Mouse (Mus musculus): ENCODE measurements at regions not wholly inside any gene's neighbourhood (a gene's known extent, or its start where the extent isn't known, plus 50 kb on each side); places are given as distances from the start of the nearest gene placed in this dataset.

DNA sequence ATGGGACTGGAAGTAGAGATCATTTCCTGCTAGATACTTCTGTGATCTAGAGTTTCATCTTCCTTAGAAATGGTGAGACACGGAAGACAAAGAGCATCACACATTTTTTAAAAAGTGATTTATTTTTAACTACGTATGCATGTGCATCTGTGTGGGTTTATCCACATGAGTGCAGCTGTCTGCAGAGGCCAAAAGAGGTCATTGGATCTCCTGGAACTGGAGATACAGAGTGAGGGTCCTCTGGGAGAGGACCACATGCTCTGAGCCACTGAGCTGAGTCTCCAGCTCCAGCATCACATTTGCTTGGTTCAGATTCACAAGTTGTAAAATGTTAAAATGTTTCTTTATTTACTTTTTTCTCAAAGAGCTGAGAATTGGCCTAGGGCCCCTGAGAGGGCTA lies 166.1 kb downstream of the Gas1 start:
- intact Hi-C loops (cut with DNase I) = no loop called here
- no peak for DNase-seq

DNA sequence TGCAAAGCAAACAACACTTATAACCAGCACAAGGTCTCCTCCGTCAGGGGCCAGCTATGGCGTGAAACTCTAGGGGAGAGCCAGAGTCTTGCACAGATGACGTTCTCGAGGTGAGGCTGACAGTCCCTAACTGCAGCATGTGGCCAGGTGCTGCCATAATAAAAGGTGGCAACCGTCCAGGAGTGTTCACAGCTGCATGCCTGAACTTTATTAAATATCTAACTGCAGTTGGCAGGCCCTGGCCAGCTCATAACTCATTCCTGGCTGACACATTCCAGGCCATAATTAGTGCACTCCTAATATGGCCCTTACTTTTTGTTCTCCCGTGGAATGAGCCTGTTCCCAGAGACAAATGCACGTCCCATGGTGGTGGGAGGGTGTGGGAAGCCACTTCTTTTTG lies 169.6 kb downstream of the Gas1 start:
- no peak for DNase-seq
- intact Hi-C loops (cut with DNase I) = no loop called here

DNA sequence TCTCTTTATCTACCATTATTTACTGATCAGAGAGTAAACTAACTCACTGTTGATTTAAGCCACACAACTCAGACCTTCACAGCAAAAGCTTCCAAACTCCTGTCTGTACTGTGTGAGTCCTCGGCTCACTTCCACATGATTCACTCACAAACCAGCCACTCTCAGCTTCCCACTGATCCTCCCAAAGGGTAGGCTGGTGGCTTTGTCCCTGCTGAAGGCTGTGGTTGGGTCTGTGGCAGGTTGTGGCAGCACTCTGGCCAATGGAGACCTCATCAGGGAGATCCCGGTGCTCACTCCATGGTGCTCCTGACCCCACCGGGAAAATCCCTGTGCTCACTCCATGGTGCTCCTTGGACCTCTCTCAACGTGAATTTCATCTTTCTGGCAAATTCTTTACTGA lies 170.1 kb downstream of the Gas1 start:
- intact Hi-C loops (cut with DNase I) = no loop called here
- no peak for DNase-seq

DNA sequence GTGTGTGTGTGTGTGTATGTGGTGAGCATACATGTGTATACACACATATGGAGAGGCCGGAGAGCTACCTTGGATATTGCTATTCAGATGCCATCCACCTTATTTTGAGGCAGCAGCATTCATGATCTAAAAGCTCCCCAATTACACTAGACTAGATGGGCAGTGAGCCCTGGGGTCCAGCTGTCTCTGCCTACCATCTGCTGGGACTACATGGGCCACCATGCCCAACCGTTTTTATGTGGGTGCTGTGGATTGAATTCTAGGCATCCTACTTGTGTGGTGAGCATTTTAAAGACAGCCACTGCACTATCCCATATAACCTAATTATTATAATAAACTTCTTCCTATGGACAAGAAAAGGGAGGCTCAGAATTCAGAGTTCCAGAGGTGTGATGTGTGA lies 172.6 kb downstream of the Gas1 start:
- intact Hi-C loops (cut with DNase I) = no loop called here
- DNase-seq = no peak

DNA sequence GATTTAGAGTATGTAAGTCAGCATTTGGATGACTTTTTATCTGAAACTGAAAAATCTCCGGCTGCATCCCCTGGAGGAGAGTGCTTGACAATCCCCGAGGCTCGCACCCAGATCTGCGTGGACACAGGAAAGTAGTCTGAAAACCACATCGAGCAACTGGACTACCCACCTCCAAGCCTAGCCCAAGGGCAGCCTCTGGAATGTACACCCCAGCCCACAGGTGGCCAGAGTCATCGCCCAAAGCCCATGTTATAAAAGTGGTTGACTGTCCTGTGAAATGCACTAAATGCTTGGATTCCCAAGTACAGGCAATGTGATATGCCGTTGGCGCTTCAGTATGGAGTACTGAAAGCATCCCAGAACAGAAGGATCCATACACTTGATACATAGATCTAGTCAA lies 175.1 kb downstream of the Gas1 start:
- intact Hi-C loops (cut with DNase I) = no loop called here

DNA sequence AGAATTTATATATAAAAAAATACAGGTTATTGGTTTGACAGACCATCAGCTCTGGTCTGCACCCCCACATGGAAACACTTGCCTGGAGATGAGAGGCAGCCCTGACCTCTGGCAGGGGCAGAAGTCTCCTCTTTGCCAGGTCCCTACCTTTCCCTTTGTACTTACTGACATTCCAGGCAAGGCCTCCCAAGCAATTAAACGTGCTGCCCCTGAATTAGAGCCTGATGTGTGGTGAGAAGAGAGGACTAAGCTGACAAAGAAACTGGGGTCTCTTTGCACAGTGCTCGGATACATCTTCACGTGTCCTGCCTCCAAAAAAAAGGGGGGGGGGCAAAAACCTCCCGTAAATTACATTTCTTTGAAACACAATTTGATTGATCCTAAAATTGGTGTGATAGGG lies 175.5 kb downstream of the Gas1 start:
- intact Hi-C loops (cut with DNase I) = no loop called here
- no peak for DNase-seq

More for the DNA sequence above, 175.1 kb downstream of the Gas1 start:
- no peak for DNase-seq

DNA sequence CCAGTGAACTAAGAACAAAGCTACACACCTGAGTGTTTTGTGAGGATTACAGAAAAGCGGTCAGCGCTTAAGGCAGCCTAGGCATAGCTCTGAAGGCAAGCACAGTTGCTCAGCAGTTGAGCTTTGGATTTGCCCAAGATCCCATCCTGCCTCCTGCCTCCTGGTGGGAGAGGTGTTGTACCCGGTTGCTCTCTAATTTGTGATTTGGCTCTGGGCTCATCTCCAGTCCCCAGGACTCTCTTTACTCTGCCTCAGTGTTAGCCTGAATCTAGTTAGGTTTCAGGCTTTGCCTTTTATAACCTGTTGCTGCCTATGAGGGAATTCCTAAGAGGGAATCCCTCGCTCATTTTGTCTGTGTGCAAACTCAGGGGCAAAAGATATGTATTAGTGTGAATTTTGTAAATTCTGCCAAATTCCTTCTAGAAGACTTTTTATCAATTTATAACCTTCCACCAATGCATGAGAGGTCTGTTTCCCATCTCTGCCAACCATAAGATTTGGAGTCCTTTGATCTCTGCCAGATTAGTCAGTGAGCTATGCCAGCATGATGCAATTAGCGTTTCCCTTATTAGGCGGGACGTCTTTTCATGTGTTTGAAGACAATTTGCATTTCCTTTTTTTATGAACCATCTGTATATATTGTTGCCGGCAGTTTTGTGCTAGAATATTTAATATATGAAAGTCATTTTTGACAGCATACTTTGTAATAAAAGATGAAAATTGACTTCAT lies 176.4 kb downstream of the Gas1 start:
- intact Hi-C loops (cut with DNase I) = no loop called here
- DNase-seq = peak; percentile 30

DNA sequence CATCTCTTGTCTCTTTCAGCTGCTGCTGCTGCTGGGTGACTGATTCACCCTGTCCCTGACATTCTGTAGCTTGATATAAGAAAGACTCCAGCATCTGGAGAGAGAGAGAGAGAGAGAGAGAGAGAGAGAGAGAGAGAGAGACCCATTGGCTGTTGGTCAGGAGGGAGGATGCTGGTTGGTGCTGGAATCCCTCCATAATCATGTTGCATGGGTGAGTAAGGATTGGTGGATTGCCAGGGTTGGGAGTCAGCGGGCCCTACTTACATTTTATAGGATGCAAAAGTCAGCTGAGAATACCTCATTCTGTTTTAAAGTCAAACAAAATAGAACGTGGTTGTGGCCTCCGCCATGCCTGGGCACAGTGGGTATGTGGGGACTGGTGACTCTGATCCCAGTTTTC lies 174.5 kb upstream of the Tut7 start:
- intact Hi-C loops (cut with DNase I) = no loop called here
- peak; percentile 14 for DNase-seq

DNA sequence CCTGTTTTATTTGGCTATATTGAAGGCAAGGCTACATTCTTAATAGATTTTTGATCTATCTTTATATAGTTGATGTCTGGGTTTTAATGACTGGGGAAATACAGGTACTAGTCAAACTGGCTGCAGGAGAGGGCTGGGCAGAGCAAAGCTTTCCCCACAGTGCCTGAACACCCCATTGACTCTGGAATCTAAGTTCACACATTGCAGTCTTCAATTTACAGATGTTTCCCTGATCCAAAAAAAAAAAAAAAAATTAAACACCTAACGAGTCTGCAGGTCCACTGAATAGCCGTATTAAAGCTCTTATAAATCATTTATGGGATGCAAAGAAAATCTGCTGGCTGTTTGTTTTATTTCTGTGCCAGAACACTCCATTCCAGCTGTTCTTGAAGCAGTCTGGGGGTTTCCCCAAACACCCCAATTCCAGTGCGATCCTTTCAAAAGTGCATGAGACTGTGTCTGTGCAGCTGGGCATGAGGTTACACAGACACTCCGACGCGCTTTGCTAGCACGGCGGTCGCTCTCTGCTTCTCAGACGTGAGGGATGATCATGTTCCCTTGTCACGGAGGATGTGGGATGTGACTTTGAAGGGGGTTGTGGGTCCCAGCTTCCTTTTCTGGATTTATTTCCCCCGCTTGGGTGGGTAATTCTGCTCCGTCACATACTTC lies 173.3 kb upstream of the Tut7 start:
- intact Hi-C loops (cut with DNase I) = no loop called here
- DNase-seq = no peak

DNA sequence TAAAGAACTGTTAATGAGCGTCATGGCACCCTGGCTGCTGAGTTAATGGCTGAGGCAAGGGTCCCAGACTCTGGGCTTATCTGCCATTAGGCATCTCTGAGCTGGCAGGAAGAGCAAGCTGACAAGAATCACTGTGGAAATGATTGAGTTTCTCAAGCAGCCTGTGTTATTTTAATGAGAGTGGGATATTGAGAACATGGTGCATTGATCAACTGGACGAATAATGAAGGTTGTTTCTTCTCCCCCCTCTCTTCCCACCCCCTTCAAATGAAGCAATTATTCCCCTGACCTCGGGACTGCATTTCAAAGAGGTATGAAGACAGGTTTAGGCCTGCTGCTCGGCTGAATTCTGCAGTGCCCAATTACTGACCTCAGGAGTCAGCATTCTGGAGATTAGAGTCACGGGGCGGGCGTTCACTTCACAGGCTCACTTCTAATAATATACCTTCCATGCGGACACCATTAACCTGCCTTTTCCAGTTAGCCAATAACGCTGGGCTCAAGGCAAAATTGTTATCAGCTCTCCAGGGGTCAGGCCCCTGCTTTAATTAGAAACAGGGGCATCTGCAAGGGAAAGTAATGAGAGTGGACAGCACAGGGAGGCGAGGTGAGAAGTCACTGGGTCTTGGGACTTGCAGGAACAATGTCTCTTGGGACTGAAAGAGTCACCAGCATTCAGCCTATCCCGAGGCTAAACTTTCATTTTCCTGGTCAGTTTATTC lies 170.0 kb upstream of the Tut7 start:
- intact Hi-C loops (cut with DNase I) = no loop called here
- DNase-seq = no peak

DNA sequence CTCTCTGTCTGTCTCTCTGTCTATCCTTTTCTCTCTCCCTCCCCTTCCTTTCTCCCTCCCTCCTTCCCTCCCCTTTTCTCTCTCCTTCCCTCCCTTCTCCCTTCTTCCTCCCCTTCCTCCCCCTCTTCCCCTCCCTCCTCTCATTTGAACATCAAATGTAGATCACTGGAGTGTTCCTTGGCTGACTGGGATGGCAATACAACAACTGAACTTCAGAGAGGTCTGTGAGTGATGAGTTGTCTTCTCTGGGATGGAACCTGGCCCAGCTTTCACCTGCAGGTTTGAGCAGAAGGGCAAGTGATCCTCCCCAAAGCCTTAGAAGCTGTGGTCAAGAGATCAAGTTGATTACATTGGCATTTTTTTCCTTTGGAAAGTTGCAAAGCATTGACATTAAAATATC lies 169.4 kb upstream of the Tut7 start:
- no peak for DNase-seq
- intact Hi-C loops (cut with DNase I) = no loop called here

DNA sequence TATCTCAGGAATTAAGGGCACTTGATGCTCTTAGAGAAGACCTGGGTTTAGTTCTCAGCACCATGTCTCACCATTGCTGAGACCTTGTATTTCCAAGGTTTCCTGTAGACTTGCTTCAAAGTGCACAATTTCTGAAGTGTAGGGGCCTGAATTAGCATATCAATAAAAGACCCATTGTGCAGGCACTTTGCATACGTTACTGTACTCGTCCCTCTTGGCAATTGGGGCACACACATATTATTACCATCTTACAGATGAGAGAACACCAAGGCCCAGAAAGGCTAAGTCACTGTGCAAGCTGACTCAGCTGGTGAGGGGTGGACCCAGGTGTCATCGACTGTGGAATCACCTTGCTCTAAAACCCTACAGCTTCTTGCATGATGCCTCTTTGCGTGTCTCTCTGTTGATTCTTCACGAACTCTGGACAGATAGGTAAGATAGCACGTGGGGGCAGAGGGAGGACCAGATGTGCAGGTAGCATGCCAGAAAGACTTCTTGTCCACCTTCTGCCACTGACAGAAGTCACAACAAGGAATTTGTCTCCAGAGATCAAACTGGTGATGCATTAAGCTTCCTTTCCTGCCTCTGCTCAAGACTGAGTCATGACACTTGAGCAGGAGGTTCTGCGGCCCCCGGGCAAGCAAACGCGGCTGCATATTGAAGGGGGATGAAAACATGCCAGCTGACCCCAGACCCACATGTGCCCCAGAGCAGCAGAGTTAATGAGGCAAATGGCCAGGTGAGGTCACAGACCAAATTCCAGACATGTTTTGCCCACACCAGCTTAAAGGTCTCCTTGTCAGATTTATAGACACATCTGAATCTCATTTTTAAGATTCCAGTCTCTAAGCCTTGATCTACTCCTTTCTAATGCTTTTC lies 167.7 kb upstream of the Tut7 start:
- DNase-seq = no peak
- intact Hi-C loops (cut with DNase I) = no loop called here

DNA sequence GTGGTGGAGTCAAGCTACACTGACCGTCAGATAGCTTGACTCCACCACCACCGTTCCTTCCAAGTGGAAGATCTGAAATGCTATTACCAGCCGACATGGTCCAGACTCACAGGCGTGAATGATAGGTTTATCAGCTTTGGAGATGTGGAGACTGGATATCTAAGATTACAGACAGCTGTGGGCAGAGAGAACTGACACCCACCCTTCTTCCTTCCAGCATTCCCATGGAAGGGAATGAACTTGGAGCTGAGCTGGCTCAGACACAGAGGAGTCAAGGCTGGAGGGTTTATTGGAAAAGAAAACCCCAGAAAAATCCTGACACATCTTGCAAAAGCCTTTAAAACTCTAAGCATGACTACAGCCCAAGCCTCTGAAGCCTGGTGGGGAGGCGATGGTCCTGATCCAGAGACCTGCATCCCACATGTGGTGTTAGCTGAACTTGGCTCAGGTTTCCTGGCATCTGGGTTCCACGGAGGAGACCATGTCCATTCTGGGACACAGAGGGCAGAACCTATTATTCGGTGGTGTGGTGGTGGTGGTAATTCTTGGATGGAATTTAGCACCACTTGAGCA lies 165.5 kb upstream of the Tut7 start:
- intact Hi-C loops (cut with DNase I) = no loop called here
- no peak for DNase-seq

DNA sequence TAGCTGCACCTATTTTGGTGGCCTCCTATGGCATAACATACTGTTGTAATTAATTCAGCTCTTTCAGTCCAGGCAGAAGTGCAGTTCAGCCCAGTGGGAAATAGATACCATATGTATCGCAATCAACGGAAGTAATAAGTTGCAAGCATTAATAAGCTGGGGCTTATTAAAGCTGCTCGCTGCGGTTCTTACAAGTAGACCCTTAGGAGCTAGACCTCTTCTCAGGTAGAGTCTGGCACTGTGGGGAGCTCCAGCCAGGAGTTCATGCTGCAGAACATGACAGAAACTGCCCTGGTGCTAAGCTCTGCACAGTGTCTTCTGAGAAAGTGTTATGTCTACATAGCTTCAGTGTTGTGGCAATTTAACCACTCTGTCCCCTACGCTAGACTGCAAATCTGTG lies 153.5 kb upstream of the Tut7 start:
- intact Hi-C loops (cut with DNase I) = loop anchor here (10.0 kb wide), 1 partner anchor 488 kb away; no protein-coding TSS in a partner anchor
- DNase-seq = no peak

DNA sequence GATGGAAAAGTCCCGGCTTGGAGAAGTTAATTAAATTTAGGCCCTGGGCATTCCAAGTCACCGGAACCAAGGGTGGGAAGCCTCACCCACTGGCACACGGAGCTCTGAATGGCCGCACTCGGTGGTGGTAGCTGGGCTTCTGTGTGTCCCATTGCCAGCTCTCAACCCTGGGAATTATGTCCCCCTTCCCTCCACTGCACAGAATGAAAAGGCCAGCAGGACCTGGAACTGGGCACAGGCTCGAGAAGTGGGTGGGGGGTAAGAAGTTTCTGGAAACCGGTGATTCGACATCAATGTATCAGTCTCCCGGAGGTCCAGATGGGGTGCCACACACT lies 149.1 kb upstream of the Tut7 start:
- DNase-seq = peak; percentile 33
- intact Hi-C loops (cut with DNase I) = loop anchor here (10.0 kb wide), 1 partner anchor 493 kb away; no protein-coding TSS in a partner anchor

DNA sequence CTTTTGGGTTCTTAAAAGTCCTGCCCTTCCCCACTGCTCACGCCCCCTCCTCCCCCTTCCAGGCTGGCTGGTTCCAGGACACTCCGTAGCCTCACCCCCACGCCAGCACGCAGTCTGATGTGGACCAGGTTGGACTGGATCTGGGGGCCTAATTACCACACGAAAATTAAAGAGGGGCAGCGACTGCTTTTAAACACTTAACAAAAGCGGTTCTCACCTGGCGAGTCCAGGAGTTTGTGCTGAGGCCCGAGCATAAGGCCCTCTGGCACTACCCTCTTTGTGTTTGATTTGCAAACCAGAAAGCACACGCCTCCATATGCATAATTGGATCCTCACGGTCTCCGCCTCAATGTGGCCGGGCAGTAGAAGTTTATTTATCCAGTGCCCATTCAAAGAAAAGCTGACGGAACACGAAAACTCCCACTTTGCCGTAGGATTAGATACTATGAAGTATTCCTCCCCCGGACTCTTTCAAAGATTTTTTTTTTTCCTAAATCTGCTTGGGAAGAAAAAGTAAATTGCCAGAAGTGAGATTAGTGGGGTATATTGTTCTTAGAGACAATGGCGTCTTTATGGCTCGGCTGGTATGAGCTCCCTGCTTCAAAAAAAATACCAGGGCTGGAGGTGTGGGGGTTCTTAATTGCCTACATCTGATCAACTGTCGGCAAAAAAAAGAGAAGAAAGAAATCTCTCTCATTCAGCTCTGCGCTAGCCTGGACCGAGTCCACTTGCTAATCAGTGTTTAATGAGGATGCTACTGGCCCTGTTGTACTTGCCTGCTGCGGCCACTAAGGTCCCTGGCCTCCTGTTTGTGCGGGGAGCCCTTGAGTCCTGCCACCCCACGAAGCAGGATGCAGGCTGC lies 148.5 kb upstream of the Tut7 start:
- intact Hi-C loops (cut with DNase I) = loop anchor here (10.0 kb wide), 1 partner anchor 493 kb away; no protein-coding TSS in a partner anchor
- no peak for DNase-seq

DNA sequence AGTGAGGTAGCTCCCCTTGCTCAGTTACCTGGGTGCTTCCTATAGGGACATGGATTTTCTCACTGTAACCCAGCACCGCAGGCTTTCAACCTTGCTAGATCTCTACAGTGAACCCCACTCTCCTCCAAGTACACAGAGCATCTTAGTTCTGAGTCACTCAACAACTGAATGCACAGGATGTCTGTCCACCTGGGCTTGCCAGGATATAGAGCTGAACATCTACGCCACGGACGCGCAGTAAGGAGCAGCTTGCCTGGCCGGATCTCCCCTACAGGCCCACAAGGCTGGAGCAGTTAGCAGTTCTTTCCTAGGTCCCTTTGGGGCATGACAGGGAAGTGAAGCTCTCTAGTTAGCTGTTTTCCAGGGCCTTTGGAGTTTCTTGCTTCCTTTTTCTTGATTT lies 147.5 kb upstream of the Tut7 start:
- intact Hi-C loops (cut with DNase I) = loop anchor here (10.0 kb wide), 1 partner anchor 494 kb away; no protein-coding TSS in a partner anchor
- DNase-seq = no peak

DNA sequence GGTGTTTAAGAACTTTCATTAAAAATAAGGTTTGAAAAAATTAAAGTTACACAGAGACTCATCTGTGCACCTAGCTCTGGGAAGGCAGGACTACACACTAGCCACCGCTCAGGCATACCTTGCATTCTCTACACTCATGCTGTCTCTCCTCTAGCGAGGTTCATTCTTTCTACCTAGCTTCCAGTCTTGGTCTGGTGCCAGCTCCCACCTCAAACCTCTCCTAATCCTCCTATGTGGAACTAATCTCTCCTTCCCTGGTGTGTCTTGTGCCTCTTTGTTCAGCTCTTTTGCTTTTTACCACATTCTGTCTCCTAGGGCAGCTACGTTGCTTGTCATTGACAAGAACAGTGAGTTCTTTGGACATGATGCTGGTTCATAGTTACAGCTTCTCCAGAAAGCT lies 146.5 kb upstream of the Tut7 start:
- DNase-seq = peak; percentile 39
- intact Hi-C loops (cut with DNase I) = no loop called here

DNA sequence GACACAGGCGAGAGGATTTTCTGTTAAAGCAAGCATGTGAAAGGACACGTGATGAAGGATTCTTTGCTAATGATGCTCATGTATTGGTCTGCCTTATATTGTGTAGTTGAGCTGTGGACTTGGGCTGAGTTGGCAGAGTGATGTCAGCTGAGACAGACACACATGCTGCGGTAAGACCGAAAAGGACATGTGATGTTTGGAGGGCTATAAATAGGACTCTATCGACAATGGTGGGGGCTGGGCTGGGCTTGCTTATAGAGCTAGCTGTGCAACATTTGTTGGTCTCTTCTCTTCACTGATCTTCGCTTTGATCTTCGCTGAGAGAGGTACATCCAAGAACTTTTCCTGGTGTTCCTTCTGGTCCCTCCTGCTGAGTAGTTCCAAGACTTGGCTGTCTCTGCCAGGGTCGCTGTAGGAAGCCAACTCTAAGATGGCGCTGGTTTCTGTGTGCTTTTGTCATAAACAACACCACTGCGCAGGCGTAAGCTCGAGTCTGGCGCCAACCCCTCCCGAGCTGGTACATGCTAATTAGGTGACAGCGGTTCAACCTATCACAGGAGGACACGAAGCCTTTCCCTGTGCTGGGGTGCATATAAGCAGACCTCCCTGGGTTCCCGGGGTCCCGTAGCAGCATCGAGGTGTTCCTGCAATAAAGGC lies 145.8 kb upstream of the Tut7 start:
- intact Hi-C loops (cut with DNase I) = no loop called here
- DNase-seq = peak; percentile 59

All from left cerebral cortex, postnatal 4 days (tissue).